Mouse (Mus musculus) adrenal gland, adult 2 months (tissue): ENCODE measurements around the gene Vamp5. TPM values are rescaled to one million over a fixed set of nuclear protein-coding genes. Genes with fewer than 3 reads are reported as not detected.

Experiments
- DNase-seq: peaks from one replicate; pipeline ENCODE4 v3.0.0; 2021
- polyA plus RNA-seq: library from polyadenylated mRNA; depleted of rRNA; stranded (reverse); fragments of >200 nt; gene quantifications from 2 replicates; pipeline ENCODE4 v1.2.3, GENCODE M21; 2012
- total RNA-seq, 2 experiments: library from RNA; stranded (reverse); gene quantifications; 2 replicates each; pipeline ENCODE4 v1.2.3; 2021

The Vamp5 gene
- total and polyA plus RNA-seq, 3 experiments, result 16.4 to 43.4 (median 25.3) TPM

DNA sequence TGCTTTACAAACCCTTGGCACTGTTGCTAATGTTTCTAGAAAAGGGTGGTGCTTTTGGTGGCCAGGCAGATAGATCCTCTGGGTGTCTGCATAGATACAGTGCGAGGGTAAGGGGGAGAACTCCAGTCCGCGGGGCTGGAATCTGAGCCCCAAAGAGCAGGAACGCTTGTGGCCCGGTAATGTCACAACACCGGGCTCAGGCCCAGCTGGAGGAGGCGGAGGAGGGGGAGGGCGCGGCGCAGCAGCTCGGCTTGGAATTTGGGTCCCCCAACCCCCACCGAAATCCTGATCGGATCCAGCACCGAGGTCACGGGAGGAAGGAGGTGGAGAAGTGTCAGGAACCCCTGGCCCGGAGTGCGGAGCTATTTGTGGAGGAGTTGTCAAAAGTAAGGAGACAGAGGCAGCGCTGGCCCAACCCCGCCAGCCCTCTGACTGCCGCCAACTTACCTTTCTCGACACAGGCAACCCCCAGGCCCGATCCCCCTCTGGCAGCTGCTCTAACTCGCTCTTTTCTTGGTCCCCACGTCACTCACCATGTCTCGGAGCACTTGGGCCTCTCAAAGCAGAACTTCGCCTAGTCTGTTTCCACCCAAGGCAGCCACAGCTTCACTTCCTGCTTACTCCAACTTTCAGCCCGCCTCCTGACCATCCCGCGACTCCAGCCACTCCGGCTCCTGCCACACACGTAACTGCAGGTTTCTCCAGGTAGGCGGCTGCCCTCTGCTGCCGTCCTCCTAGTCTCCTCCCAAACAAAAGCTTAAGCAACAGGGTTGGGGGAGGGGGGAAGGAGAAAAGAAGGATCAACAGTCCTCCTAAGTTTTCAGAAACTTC, 9.9 kb upstream of the Vamp5 start, which contains the start of gene Vamp8:
Gene Vamp8, minus strand, starts transcription at position 763 of the 831 bp plus-strand sequence.
- peak; percentile 95 for DNase-seq

DNA sequence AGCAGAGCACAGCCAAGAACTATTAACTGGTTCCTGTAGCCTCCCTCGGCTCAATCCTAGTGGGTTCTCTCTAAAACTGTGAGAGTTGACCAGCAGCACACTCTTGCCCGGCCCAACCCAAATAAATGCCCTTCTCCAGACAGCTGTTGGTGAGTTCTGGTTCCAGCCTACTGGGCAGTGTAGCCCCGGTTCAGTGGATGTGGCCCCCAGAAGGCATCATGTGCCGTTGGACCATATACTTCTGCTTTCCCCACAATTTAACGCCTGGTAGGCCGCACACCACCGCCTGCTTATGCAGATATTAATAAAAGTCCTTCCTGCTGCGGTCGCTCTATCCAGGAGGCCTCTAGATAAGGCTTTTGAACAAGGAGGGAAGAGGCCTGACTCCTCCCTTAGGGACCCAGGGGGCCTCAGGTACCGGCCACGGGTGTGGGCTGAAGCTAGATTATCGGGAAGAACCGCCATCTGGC, 9.2 kb upstream of the Vamp5 start:
- DNase-seq, result no peak

DNA sequence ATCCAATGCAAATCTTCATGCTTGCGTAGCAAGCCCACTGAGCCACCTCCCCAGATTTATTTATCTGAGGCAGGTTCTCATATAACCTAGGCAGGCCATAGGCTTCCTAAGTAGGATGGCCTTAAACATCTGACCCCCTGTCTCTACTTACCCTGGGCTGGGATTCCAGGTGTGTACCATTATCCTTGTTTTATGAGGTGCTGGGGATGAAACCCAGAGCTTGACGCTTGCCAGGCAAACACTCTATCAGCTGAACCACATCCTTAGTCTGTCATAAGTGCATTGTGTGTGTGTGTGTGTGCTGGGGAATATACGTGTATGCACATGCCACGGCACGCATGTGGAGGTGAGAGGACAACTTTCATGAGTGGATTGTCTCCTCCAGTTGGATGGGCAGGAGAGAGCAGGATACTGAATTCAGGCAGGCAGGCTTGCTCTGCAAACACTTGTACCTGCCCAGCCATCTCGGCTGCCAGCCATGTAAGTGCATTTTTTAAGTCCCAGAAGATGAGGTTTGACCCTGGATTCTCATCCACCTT, 8.6 kb upstream of the Vamp5 start:
- no peak for DNase-seq

DNA sequence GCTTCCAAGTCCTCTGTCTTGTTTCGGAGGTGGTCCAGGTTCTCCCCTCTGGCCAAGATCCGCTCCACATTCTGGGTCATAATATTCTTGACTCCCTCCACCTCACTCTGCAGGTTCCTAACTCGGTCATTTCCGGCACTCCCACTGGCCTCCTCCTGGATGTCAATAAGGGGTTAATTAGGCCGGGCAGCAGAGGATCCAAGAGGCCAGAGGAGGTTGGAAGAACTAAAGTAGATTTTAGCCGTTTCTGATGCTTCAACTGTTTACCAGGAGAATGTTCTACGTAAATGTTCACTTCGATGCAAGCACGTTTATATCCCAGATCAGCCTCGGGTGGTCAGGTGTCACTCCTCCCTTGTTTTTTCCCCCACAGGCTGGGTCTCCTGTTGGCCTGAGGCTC, 8.0 kb upstream of the Vamp5 start:
- no peak for DNase-seq

DNA sequence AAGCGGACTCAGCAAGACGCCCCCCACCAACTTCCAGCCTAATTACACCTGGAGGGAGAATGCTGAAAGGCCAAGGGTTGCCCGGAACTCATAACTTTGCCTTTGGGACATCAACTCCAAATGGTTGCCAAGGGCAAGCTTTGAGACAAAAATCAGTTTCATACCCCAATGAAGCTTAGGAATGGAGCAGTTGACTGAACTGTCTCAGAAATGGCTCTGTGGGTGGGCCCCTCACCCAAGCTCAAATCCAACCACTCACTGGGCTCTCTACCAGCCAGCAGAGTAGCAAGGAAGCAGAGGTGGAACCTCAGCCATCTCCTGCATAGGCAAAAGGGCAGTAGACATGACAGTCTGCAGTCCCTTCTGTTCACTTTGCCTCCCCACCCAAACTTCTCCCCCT, 7.5 kb upstream of the Vamp5 start:
- no peak for DNase-seq

DNA sequence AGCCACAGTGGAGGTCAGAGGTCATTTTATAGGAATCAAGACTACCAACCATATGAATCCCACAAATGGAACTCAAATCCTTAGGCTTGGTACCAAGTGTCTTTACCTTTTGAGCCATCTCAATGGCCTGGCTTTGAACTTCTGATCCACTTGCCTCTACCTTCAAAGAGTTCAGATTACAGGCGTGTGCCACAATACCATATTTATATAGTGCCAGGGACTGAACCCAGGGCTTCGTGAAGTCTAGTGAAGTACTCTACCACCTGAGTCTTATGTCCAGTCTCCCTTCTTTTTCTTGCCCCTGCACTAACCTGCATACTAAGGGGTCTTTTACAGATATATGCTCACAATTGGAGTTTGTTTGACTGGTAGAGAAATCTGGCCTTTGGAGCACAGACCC, 6.3 kb upstream of the Vamp5 start:
- no peak for DNase-seq

DNA sequence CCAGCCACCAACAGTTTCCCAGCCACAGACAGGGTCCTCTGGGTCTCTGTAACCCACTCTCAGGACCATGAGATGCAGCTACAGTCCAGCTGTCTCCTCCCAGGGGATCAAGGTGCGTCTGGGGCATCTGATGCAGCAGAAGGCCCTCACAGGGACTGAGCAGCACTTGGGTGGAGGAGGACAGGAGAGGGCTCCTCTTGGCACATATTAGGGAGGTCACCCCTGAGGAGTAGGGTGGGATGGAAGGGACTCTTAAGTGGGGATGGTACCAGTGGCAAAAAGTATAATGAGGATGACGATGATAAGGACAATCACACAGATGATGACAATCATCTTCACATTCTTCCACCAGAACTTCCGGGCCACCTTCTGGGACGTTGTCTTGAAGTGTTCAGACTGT, 5.0 kb upstream of the Vamp5 start:
- DNase-seq, result no peak

DNA sequence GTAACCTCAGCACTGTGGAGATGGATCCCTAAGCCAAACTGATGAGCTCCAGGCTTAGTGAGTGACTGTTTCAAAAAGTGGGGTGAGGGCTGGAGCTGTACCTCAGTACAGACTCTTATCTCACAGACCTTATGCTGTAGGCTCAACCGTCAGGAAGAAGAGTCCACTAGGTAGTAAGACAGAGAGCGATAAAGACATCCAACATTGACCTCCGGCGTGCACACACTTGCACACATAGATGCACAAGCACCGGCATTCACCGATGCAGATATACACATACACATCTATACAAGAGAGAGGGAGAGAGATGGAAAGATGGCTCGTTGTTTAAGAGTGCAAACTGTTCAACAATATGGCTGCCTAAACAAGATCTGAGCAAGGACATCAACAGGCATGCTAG, 3.7 kb upstream of the Vamp5 start:
- DNase-seq, result no peak

DNA sequence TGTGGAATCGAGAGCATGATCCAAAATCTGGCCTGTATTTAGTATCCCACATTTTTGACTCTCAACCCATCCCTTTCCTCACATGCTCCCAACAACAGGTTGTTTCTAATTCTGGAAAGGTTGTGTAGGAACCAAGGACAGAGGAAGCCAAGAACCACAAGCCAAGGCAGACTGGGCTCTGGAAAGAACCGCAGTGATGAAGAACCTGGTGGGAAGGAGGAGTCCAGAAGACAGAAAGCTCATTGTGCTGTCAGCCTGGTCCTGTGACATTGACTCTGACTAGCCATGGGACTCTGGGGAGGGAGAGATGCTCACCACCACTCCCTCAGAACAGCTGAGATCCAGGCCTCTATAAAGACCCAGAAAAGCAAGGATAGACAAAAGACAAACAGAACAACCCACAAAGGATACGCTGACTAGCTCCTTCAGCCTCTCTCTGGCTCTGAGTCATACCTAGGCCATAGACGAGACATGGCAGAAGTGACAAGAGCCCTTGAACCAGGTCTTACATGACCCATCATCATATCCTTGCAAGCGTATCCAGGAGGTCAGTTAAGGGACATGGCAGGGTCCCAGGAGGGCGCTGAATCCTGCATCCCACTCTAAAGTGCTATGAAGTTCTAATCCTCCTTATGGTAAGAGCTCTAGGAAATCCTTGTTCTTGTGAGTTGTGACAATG, 3.0 kb upstream of the Vamp5 start:
- no peak for DNase-seq

DNA sequence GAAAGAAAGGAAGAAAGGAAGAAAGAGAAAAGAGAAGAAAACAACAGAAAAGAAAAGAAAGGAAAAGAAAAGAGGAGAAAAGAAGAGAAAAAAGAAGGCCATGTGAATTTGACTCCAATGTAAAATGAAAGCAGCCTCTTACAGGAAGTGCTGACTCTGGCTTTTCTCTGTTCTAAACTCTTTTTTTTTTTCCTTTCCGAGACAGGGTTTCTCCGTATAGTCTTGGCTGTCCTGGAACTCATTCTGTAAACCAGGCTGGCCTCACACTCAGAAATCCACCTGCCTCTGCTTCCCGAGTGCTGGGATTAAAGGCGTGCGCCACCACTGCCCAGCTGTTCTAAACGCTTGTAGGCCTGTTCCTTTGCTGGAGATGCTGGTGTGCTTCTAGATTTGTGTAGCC, 2.2 kb upstream of the Vamp5 start:
- no peak for DNase-seq

DNA sequence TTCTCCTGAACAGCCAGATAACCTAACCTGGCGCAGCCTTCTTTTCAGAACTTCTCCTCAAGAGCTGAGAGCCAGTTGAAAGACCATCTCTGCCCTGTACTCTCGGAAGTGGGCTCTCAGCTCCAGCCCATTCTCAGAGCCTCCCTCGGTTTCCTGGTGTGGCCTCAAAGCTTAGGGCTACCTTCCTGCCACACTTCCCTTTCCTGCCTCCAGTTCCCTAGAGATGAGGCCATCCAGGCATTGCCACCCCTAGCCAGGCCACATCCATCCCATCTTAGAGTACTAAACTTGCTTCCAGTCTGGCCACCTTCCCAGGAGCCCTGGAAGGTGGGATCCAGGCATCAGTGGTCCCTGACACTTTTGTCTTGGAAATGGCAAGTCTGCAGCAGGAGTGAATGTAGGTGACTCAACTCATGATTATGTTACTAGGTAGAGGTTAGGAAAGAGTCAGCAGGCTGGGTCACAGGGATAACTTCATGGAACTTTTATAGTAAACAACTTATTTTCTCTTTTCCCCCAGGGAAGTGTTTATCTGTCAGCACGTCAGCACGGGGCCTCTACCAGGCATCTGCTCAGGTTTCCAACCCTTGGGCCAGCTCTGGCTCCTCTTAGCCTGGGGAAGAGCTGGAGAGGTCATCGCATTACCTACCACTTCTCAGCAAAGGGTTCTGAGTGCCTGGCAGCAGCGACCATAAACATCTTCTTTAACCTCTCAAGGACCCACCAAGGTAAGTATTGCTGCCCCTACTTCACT, 714 bp downstream of the Vamp5 start:
- DNase-seq, result peak; percentile 39

DNA sequence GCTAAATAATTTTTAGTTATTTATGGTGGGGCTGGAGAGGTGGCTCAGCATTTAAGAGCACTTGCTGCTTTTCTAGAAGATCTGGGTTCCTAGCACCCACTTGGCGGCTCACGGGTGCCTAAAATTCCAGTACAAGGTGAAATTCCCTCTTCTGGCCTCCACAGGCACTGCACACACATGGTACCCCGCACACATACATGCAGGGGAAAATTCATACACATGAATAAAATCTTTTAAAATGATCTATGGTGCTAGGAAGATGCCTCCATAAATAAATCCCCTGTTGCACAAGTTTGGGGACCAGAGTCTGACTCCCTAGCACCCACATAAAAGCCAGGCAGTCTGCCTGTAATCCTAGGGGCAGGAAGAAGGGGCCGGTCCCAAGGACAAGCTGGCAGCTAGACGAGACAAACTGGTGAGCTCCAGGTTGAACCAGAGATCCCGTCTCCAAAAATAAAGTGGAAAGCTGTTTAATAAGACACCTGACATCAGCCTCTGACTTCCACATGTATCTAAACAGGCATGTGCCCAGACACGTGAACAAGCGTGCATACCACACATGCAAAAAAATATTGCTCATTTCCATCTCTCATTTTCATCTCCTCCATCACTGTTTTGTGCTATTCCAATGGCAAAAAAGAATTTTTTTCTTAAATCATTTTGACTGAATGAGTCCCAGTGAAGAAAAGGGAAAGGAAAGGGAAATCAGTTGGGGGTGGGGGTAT, 1.6 kb downstream of the Vamp5 start:
- DNase-seq, result no peak

DNA sequence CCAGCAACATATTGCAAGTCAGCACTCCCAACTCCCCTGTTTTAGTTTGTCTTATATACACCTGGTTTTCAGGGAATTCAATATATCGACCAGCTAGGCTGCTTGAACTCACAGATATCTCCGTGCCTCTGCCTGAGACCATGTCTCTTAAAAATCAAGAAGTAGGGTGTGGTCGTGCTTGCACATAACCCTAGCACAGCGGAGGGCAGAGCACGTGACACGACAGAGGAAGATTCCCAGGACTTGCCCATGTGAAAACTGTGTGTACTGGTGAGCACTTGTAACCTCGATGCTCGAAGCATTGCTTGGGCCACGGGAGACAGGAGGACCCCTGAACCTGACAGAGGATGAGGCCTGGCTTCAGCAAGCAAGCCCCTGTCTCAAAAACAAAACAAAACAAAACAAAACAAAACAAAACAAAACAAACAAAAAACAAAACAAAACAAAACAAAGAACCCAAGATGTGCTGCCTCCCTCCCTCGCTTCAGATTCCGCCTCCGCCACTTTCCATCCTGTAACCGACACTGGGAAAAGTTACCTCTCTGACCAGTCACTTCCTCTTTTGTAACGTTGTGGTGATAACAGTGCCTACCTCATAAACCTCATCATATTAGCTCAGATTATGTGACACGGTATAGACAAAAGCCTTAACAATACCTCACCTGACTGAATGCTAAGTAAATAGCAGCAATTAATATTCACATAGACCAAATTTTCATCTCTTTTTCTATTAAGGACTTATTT, 5.3 kb downstream of the Vamp5 start:
- DNase-seq, result no peak

DNA sequence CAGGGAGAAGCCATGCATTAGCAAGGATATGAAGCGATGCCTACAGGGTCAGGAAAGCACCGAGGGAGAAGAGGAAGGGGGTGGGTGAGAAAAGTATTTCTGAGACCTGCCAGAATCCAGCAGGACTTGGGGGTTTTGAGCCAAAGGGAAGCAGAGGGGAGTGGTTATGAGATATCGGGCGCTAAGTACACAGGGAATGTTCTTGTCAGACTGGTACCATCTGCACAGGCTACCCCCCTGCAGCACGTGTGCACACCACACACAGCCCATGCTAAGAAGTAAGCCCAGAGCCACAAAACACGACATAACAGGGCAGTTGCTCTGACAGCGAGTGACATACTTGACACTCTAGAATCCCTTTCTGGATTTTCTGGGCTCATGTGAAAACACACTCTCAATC, 6.1 kb downstream of the Vamp5 start:
- no peak for DNase-seq

DNA sequence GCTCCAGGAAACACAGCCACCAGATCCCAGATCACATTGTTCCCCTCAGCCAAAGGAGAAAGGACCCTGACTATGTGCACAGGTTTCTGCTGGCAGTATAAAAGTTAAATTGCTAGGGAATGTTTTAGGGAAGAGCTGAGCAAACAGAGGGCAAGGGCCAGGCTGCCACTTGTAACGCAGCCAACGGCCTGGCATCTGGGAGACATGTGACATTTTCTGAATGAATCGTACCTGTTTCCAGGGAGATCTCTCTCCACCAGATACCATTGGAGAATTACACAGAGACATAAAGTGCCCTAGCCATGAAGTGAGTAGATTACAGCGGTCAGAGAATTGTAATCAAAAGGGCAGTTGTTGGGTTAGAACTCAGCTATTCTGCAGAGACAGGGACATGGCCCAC, 7.1 kb downstream of the Vamp5 start:
- DNase-seq, result no peak

DNA sequence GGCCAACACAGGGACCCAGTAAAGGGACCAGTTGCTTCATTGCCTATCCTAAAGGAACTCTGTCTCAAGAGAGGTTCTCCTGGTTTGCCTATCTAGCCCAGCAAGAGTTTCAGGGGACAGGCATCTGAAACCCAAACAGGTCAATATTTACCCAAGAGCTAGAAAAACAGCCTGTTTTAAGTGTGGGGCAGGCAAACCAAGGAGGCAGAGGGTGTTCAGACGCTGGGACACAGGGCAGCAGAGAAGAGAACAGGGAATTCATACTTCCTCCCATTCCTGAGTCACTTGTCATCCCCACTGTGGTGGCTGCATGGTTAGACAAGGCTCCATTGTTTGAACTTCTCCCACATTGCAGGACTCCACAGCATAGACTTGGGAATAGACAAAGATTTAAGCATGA, 8.7 kb downstream of the Vamp5 start:
- no peak for DNase-seq

DNA sequence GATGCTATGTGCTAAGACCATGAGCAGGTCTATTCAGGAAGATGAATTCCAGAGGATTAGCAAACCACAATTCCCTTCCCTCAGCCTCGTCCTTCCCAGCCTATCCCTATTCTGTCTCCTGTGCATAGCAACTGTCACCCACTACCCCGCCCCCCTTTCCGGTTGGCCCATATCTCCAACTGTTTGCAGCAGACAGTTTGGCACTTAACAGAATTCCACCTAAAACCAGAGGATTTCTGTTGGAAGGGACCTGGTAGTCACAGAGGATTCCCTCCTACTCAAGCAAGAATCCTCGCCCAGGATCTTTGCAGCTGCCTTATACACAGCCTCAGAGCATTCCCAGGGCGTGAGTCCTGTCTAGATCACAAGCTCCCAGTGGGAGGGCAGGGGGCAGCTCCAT, 9.1 kb downstream of the Vamp5 start:
- peak; percentile 57 for DNase-seq

DNA sequence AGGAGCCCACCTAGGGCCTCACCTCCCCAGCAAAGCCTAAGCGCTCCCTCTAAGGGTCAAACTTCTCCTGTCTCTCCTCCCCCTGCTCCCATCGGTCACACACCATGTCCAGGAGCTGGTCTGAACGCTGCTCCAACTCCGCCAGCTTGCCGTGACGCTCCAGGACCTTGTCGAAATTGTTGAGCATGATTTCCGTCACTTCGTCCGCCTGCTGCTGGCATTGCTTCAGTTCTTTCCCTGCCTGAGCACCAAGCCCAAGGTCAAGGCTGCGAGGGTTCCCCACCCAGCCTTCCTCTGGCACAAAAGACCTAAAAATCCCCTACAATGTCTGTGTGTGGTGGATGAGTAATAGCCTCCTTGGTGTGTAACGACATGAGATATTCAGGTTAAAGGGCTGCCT, 10.2 kb downstream of the Vamp5 start:
- peak; percentile 89 for DNase-seq

DNA sequence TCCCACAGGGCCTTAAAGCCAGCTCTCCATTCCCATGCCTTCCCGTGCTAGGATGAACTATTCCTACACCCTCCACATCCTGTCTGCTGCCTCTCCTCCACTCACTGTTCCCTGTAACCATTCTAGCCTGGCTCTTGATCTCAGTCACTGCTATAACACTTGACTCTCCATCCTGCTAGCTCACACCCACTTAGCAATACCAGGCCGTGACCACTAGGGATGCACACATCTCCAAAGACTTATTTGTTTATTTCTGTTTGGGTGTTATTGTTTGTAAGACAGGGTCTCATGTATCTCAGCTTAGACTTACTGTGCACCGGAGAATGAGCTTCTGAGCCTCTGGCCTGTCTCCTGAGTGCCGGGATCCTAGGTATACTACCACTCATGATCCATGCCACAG, 10.7 kb downstream of the Vamp5 start:
- no peak for DNase-seq

DNA sequence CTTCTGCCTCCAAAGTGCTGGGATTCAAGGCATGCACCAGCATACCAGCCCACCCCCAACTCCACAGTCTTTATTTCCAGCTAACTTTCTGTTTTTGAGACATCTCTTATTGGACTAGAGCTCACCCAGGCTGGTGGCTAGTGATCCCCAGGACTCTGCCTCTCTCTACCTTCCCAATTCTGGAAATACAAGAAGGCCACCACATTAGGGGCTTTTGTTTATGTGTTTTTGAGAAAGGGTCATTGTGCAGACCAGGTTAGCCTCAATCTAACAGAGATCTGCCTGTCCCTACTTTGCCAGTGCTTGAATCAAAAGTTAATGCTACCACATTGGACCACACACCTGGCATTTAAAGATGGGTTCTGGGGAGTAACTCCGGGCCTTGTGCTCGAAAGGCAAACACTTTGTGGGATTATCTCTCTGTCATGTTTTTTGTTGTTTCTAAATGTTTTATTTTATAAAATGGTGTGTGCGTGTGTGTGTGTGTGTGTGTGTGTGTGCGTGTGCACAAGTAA, 12.8 kb downstream of the Vamp5 start:
- DNase-seq, result no peak
